ENCODE assay signal across 16 mouse cellular contexts in the genomic region with DNA sequence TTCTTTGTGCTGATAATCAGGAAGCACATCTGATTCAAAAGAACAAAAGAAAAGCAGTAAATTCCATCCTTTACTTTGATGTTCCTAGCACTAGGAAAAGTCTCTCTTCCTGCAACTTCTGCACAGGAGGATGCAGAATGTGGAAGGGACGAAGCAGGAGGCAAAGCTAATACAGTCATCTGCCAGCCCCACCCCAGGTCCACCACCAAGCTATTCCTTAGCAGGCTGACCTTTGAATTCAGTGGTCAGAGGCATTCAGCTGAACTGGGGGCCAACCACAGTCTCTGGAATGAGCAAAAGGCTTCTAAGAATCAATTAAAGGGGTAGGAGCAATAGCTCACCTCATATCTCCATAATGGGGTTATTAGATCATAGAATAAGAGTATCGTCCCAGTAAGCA.
"Had no signal": no experiment of that assay in that cellular context is flagged by ENCODE, and none has a peak within 500 bp of the region (broad histone marks: within the 10 kb centered on the region; RNA-seq: fewer than 3 reads in every experiment).

No protein-coding gene starts in this region.

- H3K4me3 ChIP-seq: layer of hippocampus, adult 2 months; limb, embryonic 10.5 days; limb, embryonic 13.5 days; liver, embryonic 12.5 days; liver, embryonic 15.5 days; lung, embryonic 15.5 days had no signal

- H3K27ac ChIP-seq: kidney, postnatal 0 days; layer of hippocampus, adult 2 months; limb, embryonic 10.5 days; limb, embryonic 13.5 days; liver, embryonic 12.5 days; liver, embryonic 15.5 days; lung, embryonic 15.5 days had no signal

- DNase-seq: kidney, adult 18-20 months; layer of hippocampus, adult 9-11 months; liver; lung, adult 18-20 months; lung, postnatal 10 days; lung, postnatal 4 days; midbrain, embryonic 14.5 days; thymus, adult 18-20 months; thymus, postnatal 36 days had no signal
